Mouse (Mus musculus) brain, embryonic 14.5 days (tissue): ENCODE measurements around the gene Purb. TPM values are rescaled to one million over a fixed set of nuclear protein-coding genes. Genes with fewer than 3 reads are reported as not detected.

Source experiments
- DNase-seq: peaks from one replicate; pipeline ENCODE4 v3.0.0-alpha.2; 2011; ENCODE audit warnings: low read depth
- CTCF ChIP-seq: fragments of 200-500 bp; IDR thresholded peaks from 2 replicates; pipeline ENCODE4 v1.5.1; 2012; ENCODE audit warnings: inconsistent platforms, mild to moderate bottlenecking, moderate library complexity, borderline replicate concordance; ENCODE audit not compliant: insufficient read depth, insufficient read length; ENCODE audit errors: extremely low read depth
- POLR2A ChIP-seq: fragments of 200-500 bp; IDR thresholded peaks from 2 replicates; pipeline ENCODE4 v1.6.1; 2012; ENCODE audit warnings: mild to moderate bottlenecking, inconsistent platforms, borderline replicate concordance; ENCODE audit not compliant: poor library complexity, insufficient read depth, insufficient read length, severe bottlenecking; ENCODE audit errors: extremely low read depth
- polyA plus RNA-seq: library from polyadenylated mRNA; depleted of rRNA; stranded (reverse); fragments of >200 nt; gene quantifications from 2 replicates; pipeline ENCODE4 v1.2.3, GENCODE M21; 2012

Gene Purb
- polyA plus RNA-seq, 1 experiment, result 12.8 TPM

GRCm38 (mm10) chr11:6506516-6506915 is 30.8 kb upstream of the Purb start:
- TF ChIP-seq POLR2A (no peak), CTCF (no peak)
- DNase-seq, result no peak

GRCm38 (mm10) chr11:6504689-6505088 is 29.0 kb upstream of the Purb start:
- DNase-seq, result no peak
- TF ChIP-seq POLR2A (no peak), CTCF (no peak)

GRCm38 (mm10) chr11:6504226-6504625 is 28.5 kb upstream of the Purb start:
- no peak for DNase-seq

GRCm38 (mm10) chr11:6502506-6502905 is 26.8 kb upstream of the Purb start:
- no peak for DNase-seq
- TF ChIP-seq CTCF (no peak), POLR2A (no peak)

More at GRCm38 (mm10) chr11:6504226-6504625, 28.5 kb upstream of the Purb start:
- TF ChIP-seq CTCF, result no peak
- no peak for TF ChIP-seq POLR2A

GRCm38 (mm10) chr11:6497311-6497948 is 21.7 kb upstream of the Purb start:
- no peak for DNase-seq
- TF ChIP-seq CTCF, result no peak
- TF ChIP-seq POLR2A, result no peak

- DNase-seq, result no peak
- no peak for TF ChIP-seq POLR2A
- TF ChIP-seq CTCF, result peak; percentile 25; the same call in 1 of the 2 replicates
Observed at GRCm38 (mm10) chr11:6489691-6490503, 14.2 kb upstream of the Purb start.

GRCm38 (mm10) chr11:6489257-6489656 is 13.5 kb upstream of the Purb start:
- DNase-seq, result no peak
- no peak for TF ChIP-seq CTCF
- no peak for TF ChIP-seq POLR2A

GRCm38 (mm10) chr11:6488041-6488684 is 12.4 kb upstream of the Purb start:
- DNase-seq, result no peak
- TF ChIP-seq POLR2A, result no peak
- no peak for TF ChIP-seq CTCF

GRCm38 (mm10) chr11:6487496-6487895 is 11.8 kb upstream of the Purb start:
- TF ChIP-seq CTCF, result no peak
- TF ChIP-seq POLR2A, result no peak
- peak; percentile 20 for DNase-seq

GRCm38 (mm10) chr11:6486916-6487315 is 11.2 kb upstream of the Purb start:
- no peak for DNase-seq
- TF ChIP-seq POLR2A (no peak), CTCF (no peak)

GRCm38 (mm10) chr11:6484244-6484959 is 8.7 kb upstream of the Purb start:
- no peak for TF ChIP-seq CTCF
- no peak for TF ChIP-seq POLR2A
- DNase-seq, result no peak
